Mouse (Mus musculus) megakaryocyte-erythroid progenitor cell, adult 5-6 weeks (primary cell): ENCODE results near the gene Dhx37. TPM values are rescaled to one million over a fixed set of nuclear protein-coding genes. Genes with fewer than 3 reads are reported as not detected.

Source experiments
- ATAC-seq: replicated peaks from 2 replicates; pipeline ENCODE4 v1.8.0; 2016; ENCODE audit warnings: mild to moderate bottlenecking, inconsistent platforms; ENCODE audit not compliant: severe bottlenecking, poor library complexity, low FRiP score, low TSS enrichment
- total RNA-seq, 2 experiments: library from RNA; stranded (forward) in 1 of 2; stranded (reverse) in 1 of 2; fragments of 200-1000, 215-1000 nt in 1 of 2; fragments of >200 nt in 1 of 2; fragmentation: Nextera tagmentation in 1 of 2; gene quantifications; 2 replicates each; pipeline ENCODE4 v1.2.3; 2014 to 2017

Gene Dhx37
- total RNA-seq, 2 experiments from 2014 or later, result 21.2 to 83.7 TPM

GRCm38 (mm10) chr5:125411972-125412530 lies 21.9 kb downstream of the Dhx37 start:
- ATAC-seq, result peak; percentile 31; the same call in 1 of the 2 replicates

DNA sequence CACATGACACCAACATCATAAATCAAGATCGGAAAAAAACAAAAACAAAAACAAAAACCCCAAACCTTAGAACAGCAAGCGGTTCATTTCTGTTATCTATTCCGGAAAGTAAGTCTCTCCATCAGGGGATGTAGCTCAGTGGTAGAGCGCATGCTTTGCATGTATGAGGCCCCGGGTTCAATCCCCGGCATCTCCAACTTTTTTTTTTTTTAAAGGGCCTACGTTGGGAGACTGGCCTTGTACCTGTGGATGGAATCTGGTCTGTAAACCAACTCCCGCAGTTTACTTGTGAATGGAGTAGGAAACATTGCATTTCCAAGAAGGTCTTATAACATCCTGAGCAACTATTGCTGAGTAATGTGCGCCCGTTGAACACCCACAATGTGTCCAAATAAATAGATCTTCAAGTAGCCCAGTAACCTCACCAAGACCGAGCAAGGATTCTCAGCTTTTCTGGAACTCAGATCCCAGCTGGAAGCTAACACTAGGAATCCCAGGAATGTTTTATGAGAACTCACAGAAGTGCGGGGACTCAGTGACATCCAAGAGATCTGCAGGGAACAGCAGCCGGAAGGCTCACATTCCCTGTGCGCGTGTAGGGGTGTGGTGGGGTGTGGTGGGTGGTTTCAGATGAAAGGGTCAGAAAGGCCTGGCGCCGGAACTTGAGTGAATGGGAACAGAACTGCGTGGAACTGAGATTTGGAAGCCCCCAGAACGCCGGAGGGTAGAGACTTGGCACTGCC lies 24.4 kb downstream of the Dhx37 start:
- ATAC-seq, result peak; percentile 24; the same call in 1 of the 2 replicates

DNA sequence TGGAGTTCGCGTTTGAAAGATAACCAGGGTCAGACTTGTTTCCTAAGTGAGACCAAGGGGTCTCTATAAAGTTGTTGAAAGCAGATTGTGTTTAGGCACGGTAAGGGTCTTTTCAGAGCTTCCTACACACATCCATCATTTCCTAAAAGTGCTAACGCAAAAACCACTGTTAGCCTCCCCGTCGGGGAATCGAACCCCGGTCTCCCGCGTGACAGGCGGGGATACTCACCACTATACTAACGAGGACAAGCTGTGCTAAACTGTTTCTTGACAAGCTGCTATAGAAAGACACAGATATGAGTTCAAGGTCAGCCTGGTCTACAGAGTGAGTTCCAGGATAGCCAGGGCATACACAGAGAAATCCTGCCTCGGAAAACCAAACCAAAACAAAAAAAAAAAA lies 25.1 kb downstream of the Dhx37 start:
- ATAC-seq, result peak; percentile 54

DNA sequence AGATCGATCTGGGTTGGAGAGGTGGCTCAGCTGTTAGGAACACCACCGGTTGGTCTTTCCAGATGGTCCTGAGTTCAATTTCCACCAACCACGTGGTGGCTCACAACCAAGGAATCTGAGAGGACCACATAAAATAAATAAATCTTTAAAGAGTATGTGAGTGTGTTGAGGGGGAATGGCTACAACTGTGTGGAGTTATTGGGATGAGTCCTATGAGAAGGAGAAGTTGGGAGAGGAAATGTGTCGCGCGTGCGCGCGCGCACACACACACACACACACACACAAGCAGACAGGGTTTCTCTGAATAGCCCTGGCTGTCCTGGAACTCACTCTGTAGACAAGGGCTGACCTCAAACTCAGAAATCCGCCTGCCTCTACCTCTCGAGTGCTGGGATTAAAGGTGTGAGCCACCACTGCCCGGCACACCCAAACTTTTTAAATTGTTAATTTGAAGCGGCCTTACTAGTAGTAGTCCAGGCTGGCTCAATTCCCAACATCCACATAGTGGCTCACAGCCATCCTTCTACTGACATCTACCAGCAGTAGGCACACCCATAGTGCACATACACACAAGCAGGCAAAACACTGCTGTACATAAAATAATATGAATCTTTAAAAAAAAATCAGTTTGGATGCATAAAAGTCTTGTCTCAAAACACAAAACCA lies 25.9 kb downstream of the Dhx37 start:
- ATAC-seq, result no peak

- no peak for ATAC-seq
Observed at GRCm38 (mm10) chr5:125407020-125407830, 26.7 kb downstream of the Dhx37 start.

- peak; percentile 15; the same call in 1 of the 2 replicates for ATAC-seq
Observed at GRCm38 (mm10) chr5:125406322-125407016, 27.5 kb downstream of the Dhx37 start.

GRCm38 (mm10) chr5:125405546-125406248 lies 28.2 kb downstream of the Dhx37 start:
- ATAC-seq, result no peak

DNA sequence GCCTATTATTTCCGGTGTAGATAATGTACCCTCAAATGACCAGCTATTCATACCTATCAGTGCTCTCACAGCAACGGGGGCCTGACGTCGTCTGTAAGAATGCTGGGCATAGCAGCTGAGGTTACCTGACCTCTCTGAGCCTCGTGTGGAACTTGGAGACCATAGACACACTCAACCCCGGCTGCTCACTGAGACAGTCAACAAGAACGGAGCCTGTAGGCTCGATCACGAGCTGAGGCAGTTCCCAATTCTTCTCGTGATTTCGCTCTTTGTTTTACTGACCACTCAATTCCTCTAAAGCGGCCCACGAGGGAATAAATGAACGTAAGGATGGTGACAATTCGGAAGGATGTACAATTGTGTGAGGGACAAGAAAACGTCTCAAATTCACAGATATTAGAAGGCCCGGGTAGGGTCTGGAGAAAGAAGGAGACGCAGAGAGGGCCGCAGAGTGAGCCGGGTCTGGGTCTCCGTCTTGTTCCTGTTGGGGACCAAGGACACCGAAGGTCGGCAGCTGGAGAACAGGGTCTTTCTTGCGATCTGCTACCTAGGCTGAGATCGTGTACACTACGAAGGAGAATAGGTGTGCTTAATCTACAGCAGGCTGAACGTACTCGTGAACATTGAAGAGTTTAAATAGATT lies 28.9 kb downstream of the Dhx37 start:
- ATAC-seq, result peak; percentile 47

- no peak for ATAC-seq
Observed at GRCm38 (mm10) chr5:125404536-125404902, 29.4 kb downstream of the Dhx37 start.

GRCm38 (mm10) chr5:125403481-125404465 lies 30.1 kb downstream of the Dhx37 start:
- no peak for ATAC-seq

- ATAC-seq, result no peak
Observed at GRCm38 (mm10) chr5:125402991-125403390, 30.9 kb downstream of the Dhx37 start.

- no peak for ATAC-seq
Observed at GRCm38 (mm10) chr5:125402476-125402875, 31.4 kb downstream of the Dhx37 start.

- no peak for ATAC-seq
Observed at GRCm38 (mm10) chr5:125400903-125401302, 33.0 kb downstream of the Dhx37 start.

GRCm38 (mm10) chr5:125395008-125395407 lies 38.9 kb downstream of the Dhx37 start:
- no peak for ATAC-seq

GRCm38 (mm10) chr5:125393622-125394603 lies 40.0 kb downstream of the Dhx37 start:
- peak; percentile 52 for ATAC-seq
